Mouse (Mus musculus) adrenal gland, adult (tissue): ENCODE data around the gene Pik3ca.
A peak's percentile ranks its signal among the peaks of the same experiment; 100 is the strongest.

Experiments
- DNase-seq, 2 experiments: peaks; one replicate each; pipeline ENCODE4 v3.0.0; 2022 to 2023; ENCODE audit warnings: low spot score in 1 of 2; ENCODE audit not compliant: inconsistent age in 2 of 2

The Pik3ca gene

DNA sequence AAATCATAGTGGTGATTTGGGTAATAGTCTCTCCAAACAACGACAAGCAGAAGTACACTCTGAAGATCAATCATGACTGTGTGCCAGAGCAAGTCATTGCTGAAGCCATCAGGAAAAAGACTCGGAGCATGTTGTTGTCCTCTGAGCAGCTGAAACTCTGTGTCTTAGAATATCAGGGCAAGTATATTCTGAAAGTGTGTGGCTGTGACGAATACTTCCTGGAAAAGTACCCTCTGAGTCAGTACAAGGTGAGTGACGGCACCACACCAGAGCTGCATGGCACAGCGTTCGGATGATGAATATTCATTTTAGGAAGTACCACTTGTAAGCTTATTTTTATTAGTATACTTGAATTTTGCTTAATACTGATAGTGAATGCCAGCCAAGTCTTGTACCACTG lies 40.3 kb downstream of the Pik3ca start:
- peak in 1 of 2 experiments; percentile 68 for DNase-seq

DNA sequence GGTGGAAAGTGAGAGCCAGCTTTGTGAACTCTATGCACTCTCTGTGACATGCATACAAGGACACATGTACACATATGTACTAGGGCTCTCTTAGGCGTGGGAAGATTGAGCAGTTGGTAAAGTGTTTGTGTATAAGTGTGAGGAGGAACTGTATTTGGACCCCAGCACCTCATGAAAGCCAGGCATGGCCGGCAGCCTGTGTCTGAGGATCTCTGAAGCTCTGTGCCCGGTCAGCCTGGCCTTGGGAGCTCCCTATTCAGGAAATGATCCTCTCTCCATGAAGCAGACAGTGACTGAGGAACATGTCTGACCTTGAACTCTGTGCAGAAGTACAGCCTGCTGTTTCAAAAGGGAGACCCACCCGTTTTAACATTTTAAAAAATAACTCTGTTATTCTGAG lies 41.2 kb downstream of the Pik3ca start:
- DNase-seq = peak; percentile 62 to 78

DNA sequence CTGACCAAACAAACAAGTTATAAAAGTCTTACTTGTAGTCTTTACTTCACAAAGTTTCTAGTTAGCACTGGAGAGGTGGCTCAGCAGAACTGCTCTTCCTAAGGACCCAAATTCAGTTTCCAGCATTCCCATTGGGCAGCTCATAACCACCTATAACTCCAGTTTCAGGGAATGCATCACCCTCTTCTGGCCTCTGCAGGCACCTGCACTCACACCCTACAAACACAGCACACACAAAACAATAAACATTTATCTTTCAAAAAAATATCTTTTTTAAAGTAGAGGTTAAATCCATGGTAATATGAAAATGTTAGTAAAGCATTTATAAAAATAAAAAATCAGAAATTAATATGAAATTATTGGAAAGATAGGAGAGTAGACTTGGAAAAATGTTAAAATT lies 44.2 kb downstream of the Pik3ca start:
- DNase-seq = peak in 1 of 2 experiments; percentile 17

DNA sequence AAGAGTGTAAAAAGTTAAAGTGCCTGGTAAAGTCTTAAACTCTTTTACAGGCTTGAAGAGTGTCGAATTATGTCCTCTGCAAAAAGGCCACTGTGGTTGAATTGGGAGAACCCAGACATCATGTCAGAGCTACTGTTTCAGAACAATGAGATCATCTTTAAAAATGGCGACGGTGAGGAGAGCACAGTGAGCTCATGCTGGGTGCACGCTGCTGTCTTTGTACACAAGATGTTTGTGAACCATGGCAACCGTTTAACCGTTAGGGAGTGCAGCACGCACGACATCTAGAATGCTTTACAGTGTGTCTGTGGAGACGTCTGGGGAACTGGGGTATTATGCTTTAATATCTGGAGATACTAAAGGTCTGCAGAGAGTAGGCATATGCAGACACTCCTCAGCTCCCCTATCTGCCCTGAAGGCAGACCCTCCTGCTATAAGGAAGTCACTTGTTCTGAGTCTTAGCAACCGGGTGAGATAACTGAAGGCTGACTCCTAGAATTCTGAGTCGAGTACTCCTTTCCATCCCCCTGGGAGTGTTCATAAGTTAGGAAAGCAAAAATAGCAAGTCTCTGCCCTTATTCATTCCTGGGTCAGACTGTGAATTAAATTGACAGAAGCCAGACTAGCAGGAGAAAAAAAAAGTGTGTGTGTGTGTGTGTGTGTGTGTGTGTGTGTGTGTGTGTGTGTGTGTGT lies 57.0 kb downstream of the Pik3ca start:
- no peak for DNase-seq

DNA sequence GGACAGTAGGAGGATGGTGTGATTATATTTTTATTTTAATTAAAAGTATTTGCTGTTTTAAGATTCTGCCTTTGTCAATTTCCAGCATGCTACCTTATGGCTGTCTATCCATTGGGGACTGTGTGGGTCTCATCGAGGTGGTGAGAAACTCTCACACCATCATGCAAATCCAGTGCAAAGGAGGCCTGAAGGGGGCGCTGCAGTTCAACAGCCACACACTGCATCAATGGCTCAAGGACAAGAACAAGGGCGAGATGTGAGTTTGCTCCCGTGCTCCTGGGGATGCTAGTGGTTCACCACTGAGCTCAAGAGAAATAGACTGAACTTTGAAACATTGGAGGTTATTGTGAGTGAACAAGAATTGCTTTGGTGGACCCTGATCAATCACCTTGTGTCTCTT lies 62.3 kb downstream of the Pik3ca start:
- peak; percentile 72 to 85 for DNase-seq

DNA sequence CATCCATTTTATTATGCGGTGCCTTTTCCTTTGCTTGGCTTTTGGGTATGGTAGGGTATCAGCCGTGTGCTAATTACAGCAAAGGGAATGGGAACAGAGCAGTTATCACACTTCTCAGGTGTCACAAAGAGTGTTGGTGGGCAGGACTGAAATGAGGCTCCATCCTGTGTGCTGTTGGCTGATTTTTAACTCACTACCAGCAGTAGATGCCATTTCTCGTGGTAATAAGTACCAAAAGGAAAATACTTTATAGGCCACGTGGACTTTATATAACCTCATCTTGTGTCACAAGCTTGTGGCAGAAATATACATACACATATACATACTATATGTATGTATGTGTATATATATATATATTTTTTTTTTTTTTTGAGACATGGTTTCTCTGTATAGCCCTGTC lies 69.8 kb downstream of the Pik3ca start:
- no peak for DNase-seq

DNA sequence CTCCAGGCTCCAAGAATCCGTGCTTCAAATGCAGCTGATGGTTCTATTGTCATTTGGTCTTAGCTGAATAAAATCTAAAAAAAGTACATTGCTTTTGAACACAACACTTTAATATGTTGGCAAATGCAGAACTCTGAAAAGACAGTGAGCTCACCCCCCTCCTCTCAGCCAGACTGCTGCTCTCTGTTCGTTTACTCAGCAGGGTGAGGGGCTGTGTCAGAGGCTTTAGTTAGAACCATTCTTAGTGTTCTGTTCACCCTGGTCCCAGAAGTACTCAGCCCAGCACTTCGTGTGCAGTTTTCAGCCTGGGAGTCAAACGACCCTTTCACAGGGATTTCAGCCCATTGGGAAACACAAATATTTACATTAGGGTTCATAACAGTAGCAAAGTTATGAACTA lies 70.9 kb downstream of the Pik3ca start:
- DNase-seq = no peak

DNA sequence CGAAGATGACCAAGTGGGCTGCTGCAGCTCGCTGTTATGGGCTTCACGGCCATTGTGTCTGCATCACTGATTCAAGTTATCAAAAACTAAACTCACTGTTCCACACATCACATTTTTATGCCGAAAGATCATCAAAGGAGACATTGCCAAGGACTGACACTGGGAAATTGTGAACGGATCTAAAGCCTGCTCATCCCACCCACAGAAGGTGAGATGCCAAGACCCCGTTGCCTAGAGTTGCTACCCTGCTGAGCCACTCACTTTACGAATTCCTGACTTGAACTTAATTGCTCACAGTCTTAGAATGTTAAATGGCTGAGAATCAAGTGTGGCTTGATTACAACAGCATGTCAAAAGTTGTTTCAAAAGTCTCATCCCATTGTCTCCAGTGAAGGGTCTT lies 73.0 kb downstream of the Pik3ca start:
- no peak for DNase-seq

DNA sequence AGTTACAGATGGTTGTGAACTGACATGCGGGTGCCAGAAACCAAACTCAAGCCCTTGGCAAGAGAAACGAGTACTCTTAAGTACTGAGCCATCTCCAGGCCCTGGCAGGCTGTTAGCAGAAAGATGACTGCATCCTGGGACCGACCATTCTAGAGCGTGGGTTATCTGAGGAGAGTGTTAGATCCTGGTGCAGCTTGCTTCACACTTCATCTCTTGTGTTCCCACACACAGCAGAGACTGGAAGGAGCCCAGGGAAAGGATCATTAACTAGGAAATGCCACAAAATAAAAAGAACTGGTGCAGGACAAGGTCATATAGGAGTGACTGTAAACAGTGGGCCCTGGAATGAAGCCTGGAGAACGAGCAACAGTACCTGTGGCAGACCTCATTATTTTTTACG lies 73.6 kb downstream of the Pik3ca start:
- no peak for DNase-seq

DNA sequence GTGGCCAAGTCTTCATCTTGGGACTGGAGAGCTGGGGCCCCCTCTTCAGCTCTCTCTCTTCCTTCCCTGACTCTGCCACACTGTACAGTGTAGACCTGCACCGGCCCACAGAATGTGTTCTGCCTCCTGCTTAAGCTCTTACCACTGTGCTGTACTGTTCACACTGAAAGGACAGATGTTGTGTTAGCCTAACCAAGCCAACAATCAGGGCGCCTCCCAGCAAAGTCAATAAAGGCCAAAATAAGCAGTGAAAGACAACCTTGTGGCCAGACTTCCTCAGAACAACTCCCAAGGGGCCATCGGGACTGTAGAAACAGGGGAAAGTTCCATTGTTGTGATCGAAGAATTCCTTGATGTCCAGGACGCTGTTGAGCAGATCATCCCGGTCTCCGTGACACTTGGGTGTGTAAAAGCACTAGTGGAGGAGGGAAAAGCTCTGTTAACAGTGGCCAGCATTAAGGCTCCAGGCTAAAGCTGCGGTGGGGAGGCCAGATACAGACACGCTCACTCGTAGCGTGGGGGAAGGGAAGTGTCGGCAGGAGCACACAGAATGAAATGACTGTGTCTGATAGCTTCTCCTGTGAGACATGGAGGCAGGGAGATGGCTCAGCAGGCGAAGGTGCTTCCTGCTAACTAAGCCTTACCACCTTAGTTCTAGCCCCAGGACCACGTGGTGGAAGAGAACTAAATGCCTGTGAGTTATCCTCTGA lies 74.9 kb downstream of the Pik3ca start:
- no peak for DNase-seq

DNA sequence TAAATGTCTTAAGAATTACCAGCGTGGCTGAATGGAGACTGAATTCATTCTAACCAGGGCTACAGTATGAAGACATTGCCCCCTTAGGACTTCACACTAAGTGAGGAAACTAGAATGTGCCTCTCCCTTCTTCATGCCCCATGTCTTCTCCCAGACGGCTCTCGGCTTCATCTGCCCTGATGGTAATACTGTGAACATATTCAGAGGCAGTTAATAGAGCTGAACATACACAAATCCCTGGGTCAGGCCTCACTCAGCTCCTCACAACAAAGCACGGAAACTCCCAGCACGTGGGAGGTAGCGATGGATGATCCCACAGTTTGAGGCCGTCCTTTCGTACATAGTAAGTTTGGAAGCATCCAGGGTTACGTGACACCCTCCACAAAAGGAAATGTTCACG lies 75.7 kb downstream of the Pik3ca start:
- no peak for DNase-seq

DNA sequence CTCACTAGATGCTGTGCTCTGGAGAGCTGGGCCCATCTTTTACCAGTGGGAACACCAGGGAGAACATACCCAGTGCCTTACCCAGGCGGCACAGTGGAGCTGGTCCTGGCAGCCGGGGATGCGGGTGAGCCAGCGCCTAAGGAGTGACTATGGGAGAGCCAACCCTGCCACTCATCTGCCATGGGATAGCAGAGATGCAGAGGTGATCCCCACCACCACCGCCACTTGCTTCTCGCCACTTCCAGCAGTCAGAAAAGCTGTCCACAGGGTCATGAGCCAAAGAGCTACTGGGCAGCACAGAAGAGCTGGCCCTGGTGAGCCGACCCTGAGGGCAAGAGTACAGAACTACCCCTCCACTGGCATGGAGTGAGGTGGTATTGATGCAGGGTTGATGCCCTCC lies 82.5 kb downstream of the Pik3ca start:
- DNase-seq = no peak

DNA sequence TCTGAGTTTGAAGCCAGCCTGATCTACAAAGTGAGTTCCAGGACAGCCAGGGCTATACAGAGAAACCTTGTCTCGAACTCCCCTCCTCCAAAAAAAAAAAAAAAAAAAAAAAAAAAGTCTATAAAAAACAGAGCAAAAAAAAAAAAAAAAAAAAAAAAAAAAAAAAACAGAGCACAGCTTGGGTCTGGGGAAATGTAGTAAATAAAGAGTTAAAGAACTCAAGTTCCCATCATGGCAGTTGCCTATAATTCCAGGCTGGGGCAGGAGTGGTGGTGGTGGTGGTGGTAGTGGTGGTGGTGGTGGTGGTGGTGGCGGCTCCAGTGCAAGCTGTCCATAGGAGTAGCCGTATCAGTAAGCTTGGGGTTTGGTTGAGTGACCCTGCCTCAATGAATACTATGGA lies 85.6 kb downstream of the Pik3ca start:
- no peak for DNase-seq

DNA sequence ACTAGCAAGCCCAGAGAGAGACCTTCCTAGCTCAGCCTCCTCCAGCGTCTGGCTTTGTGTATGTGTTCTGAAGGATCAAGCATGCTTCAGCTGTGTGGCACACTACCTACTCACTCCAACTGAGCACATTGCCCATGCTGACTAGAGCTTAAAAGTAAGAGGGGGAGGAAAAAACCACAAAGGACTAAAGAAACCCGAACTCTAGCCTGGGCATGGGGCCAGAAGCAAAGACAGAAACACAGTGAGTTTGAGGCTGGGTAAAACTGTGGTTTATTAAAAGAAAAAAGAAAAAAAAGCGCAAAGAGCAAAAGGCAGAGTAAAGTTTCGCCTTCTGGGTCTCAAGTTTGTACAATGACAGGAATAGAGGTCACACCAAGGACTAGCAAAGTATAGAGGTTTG lies 89.1 kb downstream of the Pik3ca start:
- DNase-seq = no peak

DNA sequence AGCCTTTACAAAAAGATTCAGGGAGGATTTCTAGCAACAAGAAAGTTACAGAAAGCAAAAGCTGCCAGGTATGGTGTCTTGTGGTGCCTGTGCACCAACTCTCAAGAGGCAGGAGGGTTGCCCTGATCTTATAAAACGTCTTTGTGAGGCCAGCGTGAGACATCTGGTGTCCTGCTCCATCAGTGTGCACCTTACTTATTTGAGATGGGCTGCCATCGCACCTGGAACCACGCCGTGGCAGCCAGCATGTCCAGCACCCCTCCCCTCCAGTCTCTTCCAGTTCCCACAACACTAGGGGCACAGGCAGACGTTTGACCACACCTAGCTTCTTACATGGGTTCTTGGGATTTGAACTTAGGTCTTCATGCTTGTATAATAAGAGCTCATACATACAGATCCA lies 90.7 kb downstream of the Pik3ca start:
- no peak for DNase-seq

DNA sequence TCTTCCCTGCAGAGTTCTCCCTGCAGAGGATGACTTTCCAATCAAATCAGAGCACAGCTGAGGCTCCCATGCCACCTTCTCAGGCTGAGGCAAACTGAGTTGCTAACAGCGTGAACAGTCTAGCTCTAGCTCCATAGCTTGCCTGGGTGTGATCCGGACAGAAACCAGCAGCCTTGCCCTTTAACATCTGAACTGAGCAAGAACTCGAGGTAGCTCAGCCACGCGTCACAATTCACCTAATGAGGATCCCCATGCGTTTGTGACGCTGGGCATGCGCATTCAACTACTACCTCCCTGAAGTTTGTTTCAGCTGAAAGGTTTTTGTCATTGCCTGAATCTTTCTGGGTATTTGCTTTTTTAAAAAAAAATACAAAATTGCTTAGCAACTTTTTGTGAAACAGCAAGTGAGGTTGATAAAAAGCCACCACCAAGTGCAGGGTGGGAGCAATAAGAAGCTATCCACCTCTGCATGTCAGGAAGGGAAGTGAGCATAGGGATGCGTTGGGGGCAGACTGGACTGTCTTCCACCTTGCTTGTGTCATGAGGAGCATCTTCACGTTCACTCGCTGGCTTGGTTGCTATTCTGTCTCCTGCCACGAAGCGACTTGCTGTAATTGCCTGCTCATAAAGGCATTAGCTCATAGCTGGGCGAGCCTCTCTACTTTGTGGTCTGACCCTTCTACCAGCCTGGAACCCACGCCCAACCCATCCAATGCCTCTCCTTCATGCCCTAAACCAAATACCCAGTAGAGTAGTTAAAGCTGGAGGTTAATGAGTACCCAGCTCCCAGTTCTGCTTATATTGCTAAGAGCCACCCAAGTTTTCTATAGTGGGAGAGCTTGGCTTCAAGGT lies 92.8 kb downstream of the Pik3ca start:
- no peak for DNase-seq

DNA sequence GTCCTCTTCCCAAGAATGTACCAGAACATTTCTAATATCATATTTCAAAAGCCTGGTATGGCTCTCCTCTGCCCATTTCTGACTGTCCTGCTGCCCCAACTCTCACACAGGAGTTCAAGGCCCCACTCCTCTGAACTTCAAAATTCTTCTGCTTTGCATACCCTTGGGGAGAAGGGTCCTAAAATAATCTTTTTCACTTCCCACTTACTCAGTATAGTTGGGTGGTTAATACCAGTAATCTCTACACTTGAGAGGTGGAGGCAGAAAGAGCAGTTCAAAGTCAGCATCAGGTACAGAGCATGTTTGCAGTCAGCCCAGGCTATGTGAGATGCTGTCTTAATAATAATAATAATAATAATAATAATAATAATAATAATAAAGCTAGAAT lies 93.5 kb downstream of the Pik3ca start:
- no peak for DNase-seq

DNA sequence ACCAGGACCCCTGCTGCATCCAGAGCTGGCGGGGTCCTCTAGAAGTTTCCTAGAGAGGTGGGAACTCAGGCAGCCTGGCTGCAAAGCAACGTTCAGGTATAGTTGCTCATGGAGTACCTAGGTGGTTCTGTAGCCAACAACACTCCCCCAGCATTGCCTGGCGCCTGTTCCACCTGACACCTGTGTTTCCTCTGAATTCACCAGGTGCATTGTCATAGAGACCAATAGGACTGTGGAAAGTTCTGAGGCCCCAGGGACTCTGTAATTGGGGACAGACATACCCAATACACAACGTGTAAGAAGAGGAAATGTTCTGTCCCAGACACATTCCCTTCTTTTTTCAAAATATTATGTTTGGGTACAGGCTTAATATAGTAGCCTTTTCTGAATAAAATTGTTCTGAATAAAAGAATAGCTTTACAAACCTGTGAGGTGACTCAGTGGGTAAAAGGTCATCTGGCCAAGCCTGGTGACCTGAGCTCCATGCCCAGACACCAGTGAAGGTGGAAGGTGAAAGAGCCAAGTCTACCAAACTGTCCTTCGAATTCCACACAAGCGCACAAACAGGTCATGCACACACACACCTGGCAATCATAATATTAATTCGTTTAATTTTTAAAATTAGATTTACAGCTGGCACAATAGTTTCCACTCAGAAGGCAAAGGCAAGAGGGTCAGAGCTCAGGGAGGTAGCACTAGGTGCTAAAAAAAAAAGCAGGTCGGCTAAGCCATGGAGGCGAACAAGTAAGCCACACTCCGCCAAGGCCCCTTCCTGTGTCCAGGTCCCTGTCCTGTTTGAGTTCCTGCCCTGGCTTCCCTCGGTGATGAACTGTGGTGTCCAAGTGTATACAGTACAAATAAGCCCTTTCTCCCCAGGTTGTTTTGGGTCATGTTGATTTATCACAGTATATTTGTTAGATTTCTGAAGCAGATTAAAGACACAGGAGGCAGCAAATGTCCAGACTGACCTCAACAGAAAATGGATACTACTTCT lies 94.9 kb downstream of the Pik3ca start, which contains the start of gene Kcnmb3:
Kcnmb3 (minus strand) TSS at position 135 of the 994 bp plus-strand sequence.
- DNase-seq = no peak

DNA sequence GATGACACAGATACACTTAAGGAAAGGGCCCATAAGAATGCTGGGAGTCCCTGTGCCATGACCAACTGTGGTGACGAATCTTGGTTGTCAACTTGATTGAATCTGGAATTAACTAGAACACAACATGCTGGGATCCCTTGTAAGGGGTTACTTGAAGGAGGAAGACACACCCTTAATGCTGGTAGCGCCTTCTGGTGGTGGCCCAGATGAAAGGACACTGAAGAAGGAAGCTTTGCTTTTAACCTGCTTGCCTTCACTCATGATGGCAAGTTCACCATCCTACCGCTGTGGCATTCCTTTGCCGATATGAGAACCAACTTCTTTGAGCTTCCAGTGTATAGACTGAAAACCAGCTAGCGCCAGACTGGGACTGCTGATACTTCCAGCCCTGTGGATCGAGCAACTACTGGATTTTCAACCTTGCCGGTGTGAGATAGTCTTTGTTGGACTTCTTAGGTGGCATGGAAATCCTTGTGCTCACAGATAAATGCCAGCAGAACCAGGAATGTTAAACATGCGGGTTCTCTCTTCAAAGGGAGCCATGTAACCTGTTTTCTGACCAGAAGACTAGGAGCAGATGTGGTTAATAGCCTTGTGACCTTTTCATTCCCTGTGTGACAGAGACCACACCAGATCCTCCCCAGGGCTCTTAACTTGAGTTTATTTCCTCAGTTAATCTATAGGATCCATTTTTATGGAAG lies 97.1 kb downstream of the Pik3ca start:
- no peak for DNase-seq
